Mouse (Mus musculus) kidney, adult 9 months (tissue): ENCODE results near the gene Ofd1.
A peak's percentile ranks its signal among the peaks of the same experiment; 100 is the strongest.

Experiments
- DNase-seq: peaks from one replicate; pipeline ENCODE4 v3.0.0; 2022

The Ofd1 gene

DNA sequence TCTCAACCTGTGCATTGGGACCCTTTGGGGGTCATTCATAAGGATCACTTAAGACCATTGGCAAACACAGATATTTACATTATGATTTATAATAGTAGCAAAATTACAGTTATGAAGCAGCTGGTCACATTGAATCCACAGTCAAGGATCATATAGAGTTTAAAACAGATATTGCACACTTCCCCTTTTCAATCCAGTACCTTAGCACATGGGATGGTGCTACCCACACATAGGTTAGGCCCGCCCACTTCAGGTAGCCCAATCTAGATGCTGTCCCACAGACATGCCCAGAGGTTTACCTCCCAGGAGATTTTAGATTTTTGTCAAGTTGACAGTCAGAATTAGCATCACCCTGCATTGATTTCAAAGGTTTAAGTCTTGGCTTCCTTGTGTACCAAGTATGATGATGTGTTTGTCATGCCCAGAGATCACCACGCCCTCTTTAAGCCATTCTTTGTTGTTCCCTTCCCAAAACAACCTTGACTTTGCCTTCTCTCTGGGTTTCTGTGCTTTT, 80.5 kb downstream of the Ofd1 start:
- no peak for DNase-seq

DNA sequence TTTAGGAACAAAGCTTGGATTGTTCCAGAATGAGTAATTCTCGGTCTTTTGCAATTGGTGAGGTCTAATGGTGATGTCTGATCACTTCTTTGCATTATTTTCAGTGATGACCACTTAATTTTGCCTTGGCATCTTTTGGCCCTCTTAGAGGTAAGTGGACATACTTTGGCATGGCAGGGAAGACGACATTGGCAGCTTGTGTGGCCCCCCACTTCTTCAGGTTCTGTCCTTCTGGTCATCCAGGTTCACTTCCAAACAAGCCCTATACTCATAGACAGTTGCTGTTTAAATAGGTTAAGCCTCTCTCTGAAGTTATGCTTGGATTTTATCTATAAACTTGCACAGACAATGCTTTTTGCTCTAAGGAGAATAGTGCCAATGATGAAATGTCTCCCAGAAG, 81.5 kb downstream of the Ofd1 start:
- no peak for DNase-seq

DNA sequence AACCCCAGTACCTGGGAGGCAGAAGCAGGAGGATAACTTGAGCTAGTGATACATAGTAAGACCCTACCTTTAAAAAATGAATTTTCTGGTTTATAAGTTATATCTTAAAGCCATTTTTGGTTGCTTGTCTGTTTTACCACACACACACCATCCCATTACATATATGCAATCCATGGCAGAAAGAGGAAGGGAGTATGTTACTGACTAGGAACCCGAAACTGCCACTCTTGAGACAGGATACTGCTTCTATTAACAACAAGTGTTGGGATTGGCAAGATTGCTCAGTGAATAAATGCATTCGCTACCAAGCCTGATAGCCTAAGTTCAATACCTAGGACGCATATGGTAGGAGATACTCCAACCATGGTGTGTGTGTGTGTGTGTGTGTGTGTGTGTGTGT, 84.2 kb downstream of the Ofd1 start:
- DNase-seq: no peak

DNA sequence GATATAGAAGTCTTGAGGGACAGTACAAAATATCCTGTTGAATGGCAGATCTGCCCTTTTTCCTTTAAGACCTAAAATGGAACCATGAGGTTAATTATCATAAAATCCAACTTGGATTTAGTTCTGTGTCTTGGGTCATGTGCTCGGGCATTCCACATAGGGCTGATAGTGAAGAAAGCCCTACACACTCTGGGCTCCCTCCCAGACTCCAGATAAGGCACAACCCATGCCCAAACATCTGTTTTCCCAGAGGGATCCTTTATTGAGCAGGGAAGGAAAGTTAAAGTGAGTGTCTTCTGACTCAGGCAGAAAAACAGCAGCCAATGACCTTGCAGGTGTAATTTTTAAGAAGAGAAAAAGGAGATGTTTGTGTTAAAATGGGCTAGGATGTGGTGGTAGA, 85.6 kb downstream of the Ofd1 start:
- no peak for DNase-seq

DNA sequence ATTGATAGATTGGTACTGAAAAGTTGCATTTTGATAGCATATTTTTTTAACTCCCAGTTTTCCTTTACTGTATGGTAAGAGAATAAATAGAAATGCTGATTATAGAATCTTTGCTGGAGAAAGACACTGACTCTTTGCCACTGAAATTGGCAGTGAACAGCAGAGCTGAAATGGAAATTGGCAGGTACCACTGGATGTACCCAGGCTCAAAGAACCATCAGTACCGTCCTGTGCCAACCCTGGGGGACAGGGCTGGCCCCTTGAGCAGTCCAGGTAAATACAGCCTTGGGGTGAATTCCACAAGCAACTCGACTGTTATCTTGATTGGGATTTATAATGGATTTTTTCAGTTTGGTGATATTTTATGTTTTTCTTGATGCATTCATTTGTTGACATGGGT, 87.1 kb downstream of the Ofd1 start:
- DNase-seq: no peak

DNA sequence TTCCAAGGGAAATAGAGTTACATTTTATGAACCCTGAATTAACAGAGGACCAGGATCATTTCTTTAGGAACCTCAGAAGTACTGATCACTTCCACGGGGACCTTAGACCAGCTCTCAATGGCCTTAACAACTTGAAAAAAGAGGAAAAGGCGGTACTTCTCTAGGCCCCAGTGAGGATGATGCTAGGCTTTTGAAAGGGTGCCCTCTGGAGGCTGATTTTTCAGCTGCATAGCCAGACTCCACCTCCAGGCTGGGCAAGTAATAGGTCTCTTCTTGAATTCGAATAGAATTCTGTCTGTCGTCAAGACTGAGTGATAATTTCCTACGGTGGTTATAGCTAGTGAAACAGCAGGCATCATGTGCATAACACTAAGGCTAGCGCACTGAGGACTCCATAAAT, 88.7 kb downstream of the Ofd1 start:
- peak; percentile 70 for DNase-seq

DNA sequence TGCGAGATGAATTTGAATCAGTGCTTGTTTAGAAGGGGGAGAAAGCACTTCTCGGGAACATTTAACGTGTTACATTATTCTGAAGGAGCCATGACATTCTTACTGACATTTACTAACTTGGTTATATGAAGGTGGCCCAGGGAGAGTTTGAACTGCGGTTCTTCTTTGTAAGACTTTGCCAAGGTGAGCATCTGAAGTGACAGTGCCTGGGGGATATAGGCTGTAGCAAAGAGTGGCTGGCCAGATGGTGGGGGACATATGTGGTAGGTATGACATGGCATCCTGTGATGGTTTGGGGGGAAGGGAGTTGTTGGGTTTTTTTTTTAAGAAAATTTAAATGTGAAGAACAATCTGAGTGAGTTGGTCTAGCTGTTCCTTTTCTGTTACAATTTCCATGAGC, 91.9 kb downstream of the Ofd1 start:
- DNase-seq: no peak

DNA sequence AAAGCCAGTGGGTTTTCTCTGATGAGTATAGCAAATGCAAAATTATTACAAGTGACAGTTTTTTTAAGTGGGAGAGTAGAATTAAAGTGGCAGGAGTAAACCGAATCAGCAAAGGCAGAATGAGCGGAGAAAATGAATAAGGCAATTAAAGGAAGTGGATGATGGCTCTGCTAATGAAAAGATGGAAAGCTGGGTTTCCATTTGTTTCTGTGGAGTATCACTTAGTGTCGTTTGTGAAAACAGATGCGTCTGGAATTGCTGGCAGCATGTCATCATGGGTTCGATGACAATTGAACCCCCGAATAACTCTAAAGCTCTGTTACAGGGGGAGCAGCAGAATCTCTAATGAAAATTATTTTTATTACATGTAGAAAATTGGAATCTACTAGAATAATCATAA, 92.4 kb downstream of the Ofd1 start:
- DNase-seq: no peak

DNA sequence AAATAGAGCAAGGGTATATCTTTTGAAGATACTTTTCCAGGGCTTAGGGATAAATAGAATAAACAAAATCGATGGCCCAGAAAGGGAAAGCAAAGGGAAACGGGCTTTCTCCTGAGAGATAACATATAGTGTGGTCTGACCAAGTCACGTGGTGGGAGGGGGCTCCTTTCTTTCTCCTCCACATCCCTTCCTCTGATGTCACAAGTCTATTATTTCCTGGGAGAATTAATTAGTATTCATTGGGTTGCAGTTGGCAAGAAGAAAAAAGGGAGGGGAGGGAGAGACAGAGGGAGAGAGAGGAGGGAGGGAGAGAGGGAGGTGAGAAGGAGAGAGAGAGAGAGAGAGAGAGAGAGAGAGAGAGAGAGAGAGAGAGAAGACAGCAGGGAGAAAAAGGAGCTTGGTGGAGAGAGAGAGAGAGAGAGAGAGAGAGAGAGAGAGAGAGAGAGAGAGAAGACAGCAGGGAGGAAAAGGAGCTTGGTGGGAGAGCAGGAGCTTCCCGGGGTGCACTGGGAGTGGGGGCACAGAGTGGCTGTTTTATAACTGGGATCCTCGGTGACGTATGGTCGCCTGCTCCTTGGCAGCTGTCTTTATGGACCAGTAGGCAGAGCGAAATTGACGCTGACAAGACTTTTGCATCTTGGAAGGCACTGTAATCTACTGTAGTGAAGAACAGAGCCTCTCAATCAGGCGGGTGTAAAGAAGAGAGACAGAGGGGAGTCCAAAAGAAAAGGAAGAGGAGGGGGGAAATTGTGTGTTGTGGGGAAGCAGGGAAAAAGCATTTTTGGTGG, 96.1 kb downstream of the Ofd1 start:
- DNase-seq: no peak

DNA sequence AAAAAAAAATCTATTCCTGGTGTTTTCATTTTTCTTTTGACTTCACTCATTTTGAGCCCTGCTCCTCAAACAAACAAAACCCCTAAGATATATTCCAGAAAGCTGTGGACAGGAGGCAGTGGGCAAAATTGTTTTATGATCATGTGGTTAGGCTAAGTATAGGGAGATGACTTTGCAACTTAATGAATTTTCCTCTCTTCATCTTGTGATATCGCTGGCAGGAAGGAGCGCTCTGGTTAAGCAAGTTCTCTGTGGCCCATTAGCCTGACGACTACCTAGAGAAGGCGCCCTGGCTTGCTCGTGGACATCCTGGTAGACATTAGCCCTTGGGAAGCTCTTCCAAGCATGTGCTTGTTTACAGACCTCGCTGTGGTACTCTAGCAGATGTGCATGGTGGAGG, 98.7 kb downstream of the Ofd1 start:
- DNase-seq: no peak
